Mouse (Mus musculus): ENCODE measurements around the gene Nppa.

Nppa gene

GRCm38 (mm10) chr4:148000202-148000772 is at the start of gene Nppa:
Nppa (plus strand) TSS chr4:148000722.
- DNase-seq, result no peak

- peak; percentile 74 for DNase-seq
These were observed 46.9 kb upstream of the Nppa start for GRCm38 (mm10) chr4:147953590-147953989.

GRCm38 (mm10) chr4:147957141-147957540 is 43.4 kb upstream of the Nppa start:
- peak; percentile 63 for DNase-seq

- DNase-seq, result peak; percentile 86
These were observed 40.4 kb upstream of the Nppa start for GRCm38 (mm10) chr4:147959881-147960831.

- no peak for DNase-seq
These were observed 37.7 kb upstream of the Nppa start for GRCm38 (mm10) chr4:147962781-147963180.

- DNase-seq, result no peak
These were observed 36.9 kb upstream of the Nppa start for GRCm38 (mm10) chr4:147963623-147964022.

- DNase-seq, result no peak
These were observed 34.8 kb upstream of the Nppa start for GRCm38 (mm10) chr4:147965712-147966111.

- no peak for DNase-seq
These were observed 31.7 kb upstream of the Nppa start for GRCm38 (mm10) chr4:147968816-147969215.

- DNase-seq, result no peak
These were observed 31.2 kb upstream of the Nppa start for GRCm38 (mm10) chr4:147969337-147969736.

- DNase-seq, result no peak
These were observed 24.3 kb upstream of the Nppa start for GRCm38 (mm10) chr4:147976237-147976636.

GRCm38 (mm10) chr4:147977726-147978125 is 22.8 kb upstream of the Nppa start:
- DNase-seq, result no peak

GRCm38 (mm10) chr4:147978391-147978790 is 22.1 kb upstream of the Nppa start:
- no peak for DNase-seq

- no peak for DNase-seq
These were observed 21.1 kb upstream of the Nppa start for GRCm38 (mm10) chr4:147979441-147979860.

- DNase-seq, result peak; percentile 66
These were observed 15.1 kb upstream of the Nppa start, which contains the start of gene Nppb for GRCm38 (mm10) chr4:147985205-147986132. Nppb (plus strand) TSS chr4:147985788.

GRCm38 (mm10) chr4:147993571-147994095 is 6.9 kb upstream of the Nppa start:
- no peak for DNase-seq

GRCm38 (mm10) chr4:147995311-147995710 is 5.2 kb upstream of the Nppa start:
- no peak for DNase-seq

GRCm38 (mm10) chr4:148001013-148001789 is 679 bp downstream of the Nppa start:
- no peak for DNase-seq

- DNase-seq, result peak; percentile 37
These were observed 1.3 kb downstream of the Nppa start for GRCm38 (mm10) chr4:148001866-148002265.

GRCm38 (mm10) chr4:148004361-148004760 is 3.8 kb downstream of the Nppa start:
- DNase-seq, result no peak

GRCm38 (mm10) chr4:148008412-148008811 is 7.9 kb downstream of the Nppa start:
- peak; percentile 13 for DNase-seq

GRCm38 (mm10) chr4:148009641-148010040 is 9.1 kb downstream of the Nppa start:
- DNase-seq, result no peak

- DNase-seq, result no peak
These were observed 10.8 kb downstream of the Nppa start for GRCm38 (mm10) chr4:148011332-148011731.
